Mouse (Mus musculus) spleen, embryonic (tissue): ENCODE measurements around the gene Myl12a.

Source experiments
- CTCF ChIA-PET: fragments of 350-600 bp; sonication (Branson Sonifier 250); formaldehyde crosslinking; loops from one replicate; lab custom pipeline; 2022; lab: Charles Lee

The Myl12a gene

DNA sequence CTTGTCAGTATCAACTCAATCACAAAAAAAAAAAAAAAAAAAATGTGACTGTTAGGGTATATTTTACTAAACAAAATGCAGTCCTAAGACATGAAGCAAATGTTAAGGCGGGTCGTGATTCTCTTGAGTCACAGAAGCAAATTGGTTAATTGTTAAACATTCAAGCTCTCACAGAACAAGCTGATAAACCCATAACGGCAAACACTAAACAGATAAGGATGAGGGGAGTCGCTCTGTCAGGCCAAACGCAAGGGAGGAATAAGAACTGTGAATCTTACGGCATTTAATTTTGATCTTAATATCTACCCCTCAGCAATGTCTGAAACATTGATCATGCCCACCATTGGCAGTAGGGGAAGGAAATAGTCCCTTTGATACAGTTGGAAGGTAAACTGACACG lies 53.5 kb downstream of the Myl12a start:
- CTCF ChIA-PET, result interaction anchor here (0.7 kb wide), 2 partner anchors 10 to 30 kb away, joined by 7 to 10 read pairs; no protein-coding TSS in a partner anchor

DNA sequence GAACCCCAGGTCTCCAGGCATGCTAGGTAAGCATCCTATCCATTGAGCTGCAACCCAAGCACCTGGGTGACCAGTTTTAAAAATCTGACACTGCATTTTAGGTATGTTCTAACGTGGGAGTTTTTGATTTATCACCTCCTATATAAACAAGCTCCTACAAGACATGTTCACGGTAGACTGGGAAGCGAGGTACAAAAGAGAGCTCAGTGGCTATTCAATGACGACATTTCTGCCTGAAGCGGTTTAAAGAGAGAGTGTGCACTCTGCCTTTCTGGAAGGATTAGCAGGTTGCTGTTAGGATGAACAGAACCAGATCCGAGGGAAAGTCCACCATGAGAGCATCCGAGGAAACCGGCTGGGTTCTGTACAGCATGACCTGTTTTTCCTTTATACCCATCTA lies 54.0 kb downstream of the Myl12a start:
- CTCF ChIA-PET, result interaction anchor here (0.6 to 0.7 kb wide), 2 partner anchors 30 to 106 kb away, joined by 3 to 10 read pairs; no protein-coding TSS in a partner anchor

DNA sequence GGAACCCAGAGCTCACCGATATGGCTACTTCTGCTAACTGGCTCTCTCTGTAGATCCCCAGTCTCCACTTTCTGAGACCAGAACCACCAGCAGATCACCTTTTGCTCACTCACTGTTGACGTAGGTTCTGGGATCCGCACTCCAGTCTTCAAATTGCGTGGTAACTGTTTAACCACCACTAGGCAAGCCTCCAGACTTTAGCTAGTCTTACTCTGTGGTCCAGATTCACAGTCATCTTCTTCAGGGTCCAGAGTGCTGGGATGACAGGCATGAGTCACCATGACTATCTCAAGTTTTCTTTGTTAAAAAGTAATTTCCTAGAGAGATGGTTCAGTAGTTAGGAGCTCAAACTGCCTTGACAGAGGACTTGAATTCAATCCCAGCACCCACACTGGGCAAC lies 58.9 kb downstream of the Myl12a start:
- CTCF ChIA-PET, result interaction anchor here (0.6 kb wide), 2 partner anchors 94 to 102 kb away, joined by 3 to 11 read pairs; no protein-coding TSS in a partner anchor
